Mouse (Mus musculus) lung, adult 10 weeks (tissue): ENCODE measurements around the gene Nipal4. TPM values are rescaled to one million over a fixed set of nuclear protein-coding genes. Genes with fewer than 3 reads are reported as not detected.

Source experiments
- polyA plus RNA-seq: library from polyadenylated mRNA; stranded (reverse); fragments of 350-450 nt; fragmentation: Illumina TruSeq; extraction: RNeasy Lipid Tissue Mini Kit (QIAGEN cat#74804); gene quantifications from one replicate; pipeline ENCODE4 v1.2.3, GENCODE M21; 2014; ENCODE audit warnings: low read depth, low replicate concordance; ENCODE audit not compliant: insufficient read depth

The Nipal4 gene
- polyA plus RNA-seq = 0.23 TPM

DNA sequence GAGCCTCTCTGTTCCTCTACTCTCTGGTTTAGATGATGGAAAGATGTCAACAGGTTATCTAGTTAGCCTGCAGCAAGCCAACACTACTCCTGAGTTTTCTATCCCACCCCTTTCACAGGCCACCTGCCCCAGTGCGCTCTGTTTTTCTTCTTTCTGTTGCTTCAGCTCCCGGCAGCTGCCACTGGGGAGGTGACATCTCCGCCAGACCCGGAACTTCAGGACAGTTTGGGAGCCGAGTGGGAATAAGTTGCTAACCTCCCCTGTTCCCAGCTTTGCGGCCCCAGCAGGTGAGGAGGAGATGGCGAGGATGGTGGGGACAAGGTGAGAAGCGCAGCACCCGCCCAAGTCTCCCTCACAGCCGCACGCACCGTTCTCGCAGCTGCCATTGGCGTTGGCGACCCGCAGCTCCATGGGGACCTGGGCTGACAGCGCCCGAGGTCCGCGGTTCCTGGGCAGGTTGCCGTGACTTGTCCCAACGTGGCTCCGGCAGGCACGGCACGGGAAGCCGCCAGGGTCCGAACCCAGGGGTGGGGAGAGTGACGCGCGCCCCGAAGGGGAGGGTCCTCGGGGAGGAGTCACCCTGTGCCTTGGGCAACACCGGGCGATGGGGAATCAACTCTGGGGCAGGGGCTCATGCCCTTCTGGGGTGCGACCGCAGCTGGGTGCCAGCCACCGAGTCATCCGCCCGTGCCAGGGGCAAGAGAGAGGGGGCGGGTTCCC is at the start of gene Nipal4:
Nipal4 (minus strand) TSS at position 643 of the 720 bp plus-strand sequence.

Other genes with a start within 250 kb of the Nipal4 start
- gene Lsm11, start 221.6 kb downstream of the Nipal4 start, polyA plus RNA-seq = 1.4 TPM
- gene Thg1l, start 211.0 kb downstream of the Nipal4 start, polyA plus RNA-seq = 5.2 TPM
- gene Sox30, start 186.2 kb downstream of the Nipal4 start, polyA plus RNA-seq = not detected
- 3.4 TPM for gene Gm12166, start 114.2 kb downstream of the Nipal4 start, polyA plus RNA-seq
- gene Adam19, start 110.5 kb downstream of the Nipal4 start, polyA plus RNA-seq = 8.2 TPM
- gene Fndc9, start 69.0 kb upstream of the Nipal4 start, polyA plus RNA-seq = not detected
- gene Cyfip2, start 146.4 kb upstream of the Nipal4 start, polyA plus RNA-seq = 4.7 TPM
- 2.7 TPM for gene Itk, start 223.0 kb upstream of the Nipal4 start, polyA plus RNA-seq
- 0.17 TPM for gene Fam71b, start 230.1 kb upstream of the Nipal4 start, polyA plus RNA-seq